Comparison of ENCODE assay signal across 9 mouse cellular contexts in the genomic region with DNA sequence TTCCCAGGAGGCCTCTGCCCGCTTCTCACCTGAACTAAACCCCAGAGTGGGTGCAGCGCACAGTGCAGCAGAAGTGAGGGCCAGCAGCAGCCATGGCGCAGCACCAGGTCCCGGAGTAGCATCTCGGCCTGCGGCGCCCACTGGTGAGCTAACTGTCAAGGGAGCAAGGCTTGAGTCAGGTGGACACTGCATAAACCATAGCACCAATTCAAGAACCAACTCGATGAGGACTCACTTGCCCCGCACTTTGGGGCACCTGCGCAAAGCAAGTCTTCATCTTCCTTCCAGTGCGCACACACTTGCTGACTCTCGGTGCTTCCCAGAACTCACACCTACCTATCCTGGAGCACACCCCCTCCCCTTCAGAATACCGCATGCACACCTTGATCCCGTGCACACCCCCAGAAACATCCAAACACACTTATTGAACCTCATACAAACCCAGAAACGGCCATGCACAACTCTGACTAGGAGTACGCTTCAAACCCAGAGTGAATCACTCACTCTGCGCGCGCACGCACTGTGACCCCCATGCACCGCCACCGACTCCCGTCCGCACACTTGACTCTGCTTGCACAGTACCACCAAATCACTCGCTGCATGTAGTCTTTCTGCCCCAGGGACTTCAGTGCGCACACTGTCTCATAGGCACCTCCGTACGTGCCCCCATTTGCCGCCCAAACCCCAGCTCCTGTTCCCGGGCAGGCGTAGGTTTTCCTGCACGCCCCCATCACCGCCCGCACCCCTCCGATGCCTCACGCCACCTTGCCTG. TPM values are rescaled to one million over a fixed set of nuclear protein-coding genes. Genes with fewer than 3 reads are reported as not detected.
DNase-seq lines count a peak whose midpoint lies in the region; ATAC-seq and TF ChIP-seq lines count a peak whose summit lies in the region.
"Had no signal": no experiment of that assay in that cellular context is flagged by ENCODE, and none has a peak within 500 bp of the region (broad histone marks: within the 10 kb centered on the region; RNA-seq: fewer than 3 reads in every experiment).

No protein-coding gene starts in this region.

- TF ChIP-seq CTCF in heart, adult 2 months (IDR thresholded peaks at IDR 0.05), result no peak
- TF ChIP-seq CTCF in G1E (IDR thresholded peaks at IDR 0.05; ENCODE audit: low read depth, low read length), result no peak

- H3K4me2 ChIP-seq in forebrain, embryonic 13.5 days, result peak overlapping the region; percentile 98
- peak overlapping the region; percentile 59 for H3K4me2 ChIP-seq in liver, embryonic 12.5 days

- ATAC-seq in G1E (ENCODE audit: extremely low read depth, insufficient number of reproducible peaks, low FRiP score, poor library complexity, severe bottlenecking), result no peak
- peak; percentile 58 for ATAC-seq in forebrain, embryonic 13.5 days
- no peak for ATAC-seq in liver, embryonic 12.5 days

- TF ChIP-seq POLR2A in heart, adult 2 months (IDR thresholded peaks at IDR 0.05; ENCODE audit: insufficient read depth, low read depth, low read length), result no peak

- H3K9ac ChIP-seq in heart, adult 2 months (ENCODE audit: low read depth, low read length), result peak overlapping the region; percentile 22; the same call in 1 of the 2 replicates
- peak overlapping the region; percentile 74 for H3K9ac ChIP-seq in forebrain, embryonic 13.5 days
- no peak overlapping the region for H3K9ac ChIP-seq in liver, embryonic 12.5 days

- no peaks in the 10 kb centered on the region for H3K36me3 ChIP-seq in heart, adult 2 months (ENCODE audit: control insufficient read depth, insufficient read depth, low read length)
- H3K36me3 ChIP-seq in G1E (replicated peaks), result no peaks in the 10 kb centered on the region
- no peaks in the 10 kb centered on the region for H3K36me3 ChIP-seq in forebrain, embryonic 13.5 days (ENCODE audit: poor library complexity, severe bottlenecking)
- no peaks in the 10 kb centered on the region for H3K36me3 ChIP-seq in liver, embryonic 12.5 days

- intact Hi-C loops in heart, adult 2 months (cut with DNase I), result loop anchor here (1.0 to 5.0 kb wide), 2 partner anchors 61 to 97 kb away; no protein-coding TSS in a partner anchor
- intact Hi-C loops in heart, postnatal 14 days (cut with DNase I), result loop anchor here (2.0 kb wide), 2 partner anchors 59 to 99 kb away; no protein-coding TSS in a partner anchor

- peaks cover 89% of the 10 kb centered on the region for H3K9me3 ChIP-seq in G1E (replicated peaks)
- H3K9me3 ChIP-seq in forebrain, embryonic 13.5 days (replicated peaks), result no peaks in the 10 kb centered on the region
- no peaks in the 10 kb centered on the region for H3K9me3 ChIP-seq in liver, embryonic 12.5 days (replicated peaks)

- no peaks in the 10 kb centered on the region for H3K4me1 ChIP-seq in heart, adult 2 months (ENCODE audit: control insufficient read depth, insufficient read depth, low read length)
- no peaks in the 10 kb centered on the region for H3K4me1 ChIP-seq in G1E (ENCODE audit: insufficient read depth, low read depth, low read length)
- H3K4me1 ChIP-seq in forebrain, embryonic 13.5 days, result peaks cover 12% of the 10 kb centered on the region
- H3K4me1 ChIP-seq in liver, embryonic 12.5 days, result no peaks in the 10 kb centered on the region

- DNase-seq in heart, adult 2 months, result no peak
- DNase-seq in heart, postnatal 14 days, result no peak
- DNase-seq in G1E (ENCODE audit: low spot score), result no peak
- no peak for DNase-seq in ovary, adult 18-20 months (ENCODE audit: low spot score)
- DNase-seq in urinary bladder, postnatal 25 days (ENCODE audit: low spot score), result no peak
- no peak for DNase-seq in thymus, postnatal 4 days

- H3K27ac ChIP-seq in heart, adult 2 months, result no peak overlapping the region
- no peak overlapping the region for H3K27ac ChIP-seq in forebrain, embryonic 13.5 days
- no peak overlapping the region for H3K27ac ChIP-seq in liver, embryonic 12.5 days

- 28% methylated on average over 36 of the region's 36 CpGs for WGBS in heart, adult 2 months
- WGBS in forebrain, embryonic 13.5 days, result 6% methylated on average over 36 of the region's 36 CpGs
- WGBS in liver, embryonic 12.5 days (ENCODE audit: insufficient replicate concordance), result 12% methylated on average over 36 of the region's 36 CpGs

- H3K79me2 ChIP-seq in heart, adult 2 months (replicated peaks; ENCODE audit: control insufficient read depth, insufficient read depth, low read length), result no peaks in the 10 kb centered on the region

- H3K27me3 ChIP-seq in heart, adult 2 months (ENCODE audit: control insufficient read depth, insufficient read depth, low read length), result peaks cover 5% of the 10 kb centered on the region
- H3K27me3 ChIP-seq in G1E (ENCODE audit: insufficient read depth, low read length), result no peaks in the 10 kb centered on the region
- H3K27me3 ChIP-seq in forebrain, embryonic 13.5 days, result peaks cover 47% of the 10 kb centered on the region
- H3K27me3 ChIP-seq in liver, embryonic 12.5 days (replicated peaks), result peaks cover 61% of the 10 kb centered on the region

- no peak for TF ChIP-seq EP300 in heart, adult 2 months (IDR thresholded peaks at IDR 0.05; ENCODE audit: insufficient read depth, low read depth, low read length)

- H3K4me3 ChIP-seq in heart, adult 2 months, result peak overlapping the region; percentile 50
- peak overlapping the region; percentile 13; the same call in 1 of the 2 replicates for H3K4me3 ChIP-seq in G1E (ENCODE audit: low read depth, low read length)
- H3K4me3 ChIP-seq in forebrain, embryonic 13.5 days, result peak overlapping the region; percentile 70
- peak overlapping the region; percentile 50 for H3K4me3 ChIP-seq in liver, embryonic 12.5 days

RNA-seq across cellular contexts. Expression of gene Prima1, which starts 0.5 kb away (rescaled TPM):
- under 1 TPM; 0.29 to 0.43 TPM for total RNA-seq in heart, adult 2 months (2021)
- polyA plus RNA-seq in heart, adult 2 months (2012; rRNA removed), result 0.53 and 1.4 TPM in 2 replicates
- under 1 TPM in 1 of 2 experiments, not detected in 1; 0.34 TPM for total RNA-seq in heart, postnatal 14 days (2021)
- total RNA-seq in G1E (2014; fragmentation: Nextera tagmentation) (not detected in 2 replicates), G1E (2017) (not detected in 2 replicates)
- not detected in 2 replicates for polyA plus RNA-seq in G1E (2012)
- 0.39 TPM in 1 of 2 replicates, not detected in the other for polyA plus RNA-seq in forebrain, embryonic 13.5 days (2015; fragmentation: Nextera tagmentation; extraction: Ambion mirVana)
- not detected in 2 replicates for polyA plus RNA-seq in liver, embryonic 12.5 days (2016; fragmentation: Nextera tagmentation; extraction: Ambion mirVana)
- total RNA-seq: hematopoietic stem cell, adult 5-6 weeks had no signal

Comparison
In these comparisons a context has a peak if more than half of its experiments do, and no peak if none do; other contexts are left out.
1. H3K4me3 ChIP-seq: peak in every context shown above with its lines; median percentile 70 in forebrain, embryonic 13.5 days; 50 in heart, adult 2 months; 50 in liver, embryonic 12.5 days; 13 in G1E.